Mouse (Mus musculus) thymus, postnatal 14 days (tissue): ENCODE data around the gene Fbn1.

ENCODE experiments used
- DNase-seq: peaks from one replicate; pipeline ENCODE4 v3.0.0; 2021

The Fbn1 gene

GRCm38 (mm10) chr2:125386221-125386965 is 121.4 kb downstream of the Fbn1 start:
- DNase-seq, result no peak

GRCm38 (mm10) chr2:125384941-125385340 is 122.9 kb downstream of the Fbn1 start:
- no peak for DNase-seq

GRCm38 (mm10) chr2:125384415-125384814 is 123.4 kb downstream of the Fbn1 start:
- no peak for DNase-seq

GRCm38 (mm10) chr2:125383273-125383641 is 124.5 kb downstream of the Fbn1 start:
- DNase-seq, result no peak

- no peak for DNase-seq
Observed at GRCm38 (mm10) chr2:125382613-125383272, 125.0 kb downstream of the Fbn1 start.

GRCm38 (mm10) chr2:125380086-125380485 is 127.7 kb downstream of the Fbn1 start:
- DNase-seq, result no peak

GRCm38 (mm10) chr2:125379206-125379605 is 128.6 kb downstream of the Fbn1 start:
- DNase-seq, result no peak

- DNase-seq, result no peak
Observed at GRCm38 (mm10) chr2:125375926-125376325, 131.9 kb downstream of the Fbn1 start.

GRCm38 (mm10) chr2:125375301-125375700 is 132.5 kb downstream of the Fbn1 start:
- no peak for DNase-seq

- DNase-seq, result no peak
Observed at GRCm38 (mm10) chr2:125369666-125370065, 138.1 kb downstream of the Fbn1 start.

- DNase-seq, result no peak
Observed at GRCm38 (mm10) chr2:125368616-125369015, 139.2 kb downstream of the Fbn1 start.

- DNase-seq, result no peak
Observed at GRCm38 (mm10) chr2:125361661-125362060, 146.1 kb downstream of the Fbn1 start.

- no peak for DNase-seq
Observed at GRCm38 (mm10) chr2:125356486-125356885, 151.3 kb downstream of the Fbn1 start.

GRCm38 (mm10) chr2:125356068-125356467 is 151.7 kb downstream of the Fbn1 start:
- DNase-seq, result no peak

GRCm38 (mm10) chr2:125355216-125355971 is 152.4 kb downstream of the Fbn1 start:
- no peak for DNase-seq

GRCm38 (mm10) chr2:125354587-125354986 is 153.2 kb downstream of the Fbn1 start:
- no peak for DNase-seq

GRCm38 (mm10) chr2:125349144-125349543 is 158.6 kb downstream of the Fbn1 start:
- DNase-seq, result no peak

GRCm38 (mm10) chr2:125342181-125342950 is 165.4 kb downstream of the Fbn1 start:
- DNase-seq, result no peak

- DNase-seq, result no peak
Observed at GRCm38 (mm10) chr2:125340381-125340780, 167.4 kb downstream of the Fbn1 start.

- no peak for DNase-seq
Observed at GRCm38 (mm10) chr2:125337239-125337638, 170.6 kb downstream of the Fbn1 start.

GRCm38 (mm10) chr2:125335206-125335605 is 172.6 kb downstream of the Fbn1 start:
- no peak for DNase-seq

- DNase-seq, result no peak
Observed at GRCm38 (mm10) chr2:125334163-125334562, 173.6 kb downstream of the Fbn1 start.

- DNase-seq, result no peak
Observed at GRCm38 (mm10) chr2:125331581-125331980, 176.2 kb downstream of the Fbn1 start.
